Mouse (Mus musculus) heart, postnatal 25 days (tissue): ENCODE measurements around the gene Dzip3. TPM values are rescaled to one million over a fixed set of nuclear protein-coding genes. Genes with fewer than 3 reads are reported as not detected.

Experiments used
- DNase-seq: peaks from one replicate; pipeline ENCODE4 v3.0.0; 2022; ENCODE audit warnings: low spot score
- intact Hi-C: fragments of 180-260 bp; cut with DNase I; formaldehyde crosslinking; loops from one replicate; pipeline ENCODE4 v1.15.1; 2025
- total RNA-seq, 2 experiments: library from RNA; stranded (reverse); gene quantifications; 2 replicates each; pipeline ENCODE4 v1.2.3; 2021

The Dzip3 gene
- total RNA-seq, result 1 to 10 TPM; 6.6 to 9.0 TPM

- peak; percentile 77 for DNase-seq
- intact Hi-C loops, result no loop called here
These were observed at the start of gene Dzip3, which contains the start of gene Cip2a for GRCm38 (mm10) chr16:48993559-48994342. Gene Dzip3, minus strand, starts transcription at chr16:48994165. Gene Cip2a, plus strand, starts transcription at chr16:48994185.

- intact Hi-C loops, result no loop called here
- DNase-seq, result no peak
These were observed 46.7 kb upstream of the Dzip3 start for GRCm38 (mm10) chr16:49040554-49041221.

DNA sequence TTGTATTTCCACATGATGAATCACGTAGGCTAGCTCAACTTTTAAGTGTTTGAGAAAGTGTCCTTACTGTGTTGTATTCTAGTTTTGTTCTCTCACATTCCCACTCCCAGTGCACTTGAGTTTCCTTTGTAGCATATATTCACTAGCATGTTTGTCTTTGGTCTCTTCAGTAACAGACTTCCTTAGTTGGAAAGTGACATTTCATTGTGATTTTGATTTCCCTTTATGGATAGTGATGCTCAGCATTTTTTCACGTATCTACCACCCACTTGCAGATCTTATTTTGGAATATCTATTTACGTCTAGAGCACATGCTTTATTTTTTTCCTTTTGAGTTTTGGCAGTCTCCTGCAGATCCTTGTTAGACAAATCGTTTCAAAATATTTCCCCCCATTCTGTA lies 43.8 kb upstream of the Dzip3 start:
- no peak for DNase-seq
- intact Hi-C loops, result no loop called here

DNA sequence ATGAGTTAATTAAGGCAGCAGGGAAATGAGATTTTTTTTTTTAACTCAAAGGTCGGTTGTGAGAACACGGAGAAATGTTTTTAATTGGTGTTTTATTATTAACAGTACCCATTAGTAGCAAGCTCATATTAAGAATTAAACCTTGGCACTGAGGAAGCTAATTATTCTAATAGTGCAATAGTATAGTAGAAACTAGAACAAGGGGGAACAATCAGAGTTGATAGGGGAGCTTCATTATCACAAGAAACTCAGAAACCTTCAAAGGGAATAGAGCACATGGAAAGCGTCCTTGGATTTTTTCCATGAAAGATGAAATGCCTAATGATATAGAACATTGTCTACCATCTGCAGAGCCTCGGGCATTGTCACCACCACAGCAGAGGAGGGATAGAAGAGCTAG lies 41.9 kb upstream of the Dzip3 start:
- DNase-seq, result no peak
- intact Hi-C loops, result no loop called here

- intact Hi-C loops, result loop anchor here (10.0 kb wide), 1 partner anchor 308 kb away; no protein-coding TSS in a partner anchor
These were observed 22.8 kb upstream of the Dzip3 start for GRCm38 (mm10) chr16:49016620-49017332.

DNA sequence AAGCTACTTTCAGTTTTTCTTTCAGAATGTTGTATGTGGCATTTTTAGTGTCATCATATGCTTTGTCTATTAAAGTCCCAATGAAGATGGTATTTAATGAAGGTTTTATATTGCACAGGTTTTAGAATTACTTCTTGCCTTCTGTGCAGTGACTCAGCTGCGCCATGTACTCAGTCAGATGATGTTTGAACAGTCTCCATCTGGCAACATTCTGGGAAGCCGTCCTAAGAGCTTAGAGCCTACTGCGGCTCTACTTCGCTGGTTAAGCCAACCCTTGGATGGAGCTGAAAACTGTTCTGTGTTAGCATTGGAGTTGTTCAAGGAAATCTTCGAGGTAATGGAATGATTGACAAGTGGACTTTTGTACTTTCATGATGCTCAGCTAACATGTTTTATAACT lies 10.2 kb upstream of the Dzip3 start:
- intact Hi-C loops, result no loop called here
- no peak for DNase-seq

More at GRCm38 (mm10) chr16:49016620-49017332, 22.8 kb upstream of the Dzip3 start:
- no peak for DNase-seq

DNA sequence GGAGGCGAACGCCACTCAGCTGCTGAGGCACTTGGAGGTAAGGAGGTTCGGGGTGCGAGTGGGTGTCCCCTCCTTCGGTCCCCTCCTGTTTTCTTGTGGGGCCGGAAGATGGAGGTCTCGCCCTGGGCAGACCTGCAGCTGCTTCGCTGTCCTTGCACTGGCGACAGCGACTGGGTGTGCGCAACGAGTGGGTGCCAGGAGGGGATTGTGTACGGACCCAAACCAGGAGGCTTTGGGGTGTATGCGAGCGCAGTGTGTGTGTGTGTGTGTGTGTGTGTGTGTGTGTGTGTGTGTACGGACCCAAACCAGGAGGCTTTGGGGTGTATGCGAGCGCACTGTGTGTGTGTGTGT lies 353 bp upstream of the Dzip3 start:
- DNase-seq, result no peak
- intact Hi-C loops, result no loop called here

DNA sequence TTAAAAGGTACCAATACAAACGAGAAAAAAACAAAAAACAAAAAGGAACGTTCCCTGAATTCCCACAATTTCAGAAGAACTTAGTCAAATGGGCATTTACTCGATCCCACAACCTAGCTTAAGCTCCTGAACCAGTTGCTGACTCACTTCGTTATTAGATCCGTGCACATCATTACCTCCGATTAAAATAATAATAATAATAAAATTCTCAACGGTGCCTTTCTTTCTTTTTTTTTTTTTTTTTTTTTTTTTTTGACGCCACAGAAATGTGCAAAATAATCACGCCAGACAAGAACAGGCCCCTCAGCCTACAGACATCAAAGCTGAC lies 770 bp downstream of the Dzip3 start:
- intact Hi-C loops, result no loop called here
- DNase-seq, result no peak

GRCm38 (mm10) chr16:48992437-48993230 lies 1.3 kb downstream of the Dzip3 start:
- intact Hi-C loops, result no loop called here
- DNase-seq, result no peak

DNA sequence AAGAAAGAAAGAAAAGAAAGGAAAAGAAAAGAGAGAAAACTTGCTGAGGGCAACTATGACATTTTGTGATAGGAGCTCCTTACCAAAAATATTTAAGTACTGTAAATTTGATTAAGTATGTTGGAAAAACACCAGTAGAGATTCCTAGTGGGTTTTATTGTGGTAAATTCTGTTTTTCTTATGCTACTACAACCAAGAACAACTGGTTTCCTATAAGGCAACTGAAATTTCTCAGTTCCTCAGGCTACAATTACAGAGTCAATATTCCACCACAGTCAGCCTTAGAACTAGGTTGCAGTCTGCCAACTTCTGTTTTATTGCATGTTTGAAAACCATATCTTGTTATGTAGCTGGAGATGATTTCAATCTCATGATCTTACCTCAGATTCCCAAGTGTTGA lies 4.3 kb downstream of the Dzip3 start:
- intact Hi-C loops, result no loop called here
- DNase-seq, result no peak

DNA sequence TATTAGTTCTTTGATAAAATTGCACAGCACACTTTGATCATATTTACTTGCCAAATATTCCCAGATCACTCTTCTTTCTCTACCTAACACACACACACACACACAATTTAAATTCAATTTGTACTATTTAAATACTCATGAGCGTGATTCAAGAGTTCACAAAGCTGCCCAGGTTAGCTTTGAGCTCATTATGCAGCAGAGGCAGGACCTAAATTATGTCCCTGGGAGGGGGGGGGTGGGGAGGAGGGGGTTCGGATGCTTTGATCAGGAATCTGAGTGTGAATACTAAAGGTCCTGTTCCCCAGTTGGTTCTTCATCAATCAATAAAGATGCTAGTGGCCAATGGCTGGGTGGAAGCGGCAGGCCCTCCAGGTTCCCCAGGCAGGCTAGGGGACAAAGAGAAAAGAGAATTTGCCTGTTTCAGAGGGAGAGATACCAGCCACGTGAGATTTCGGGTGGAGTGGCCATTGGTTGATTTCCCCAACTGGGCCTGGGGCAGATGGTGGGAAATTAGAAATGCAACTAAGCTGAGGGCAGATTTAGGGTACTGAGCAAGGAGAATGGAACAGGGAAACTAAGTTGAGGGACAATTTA lies 8.8 kb downstream of the Dzip3 start:
- intact Hi-C loops, result no loop called here
- DNase-seq, result no peak

DNA sequence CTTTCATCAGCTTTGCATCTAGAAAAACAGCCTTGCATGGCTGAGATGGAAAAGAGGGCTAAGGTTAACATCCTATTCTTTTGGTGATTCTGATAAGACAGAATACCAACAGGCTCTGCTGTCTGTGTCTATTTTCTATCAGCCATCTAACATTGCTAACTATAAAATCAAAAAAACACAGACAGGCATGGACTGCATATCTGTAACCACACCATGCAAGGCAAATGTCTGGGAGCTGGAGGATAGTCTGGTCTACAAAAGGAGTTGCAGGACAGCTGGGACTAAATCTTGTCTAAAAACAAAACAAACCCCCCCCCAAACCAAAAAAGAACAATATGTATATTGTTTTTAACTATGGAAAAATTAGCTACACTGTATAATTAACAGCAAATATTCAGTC lies 14.0 kb downstream of the Dzip3 start:
- intact Hi-C loops, result no loop called here
- no peak for DNase-seq

- DNase-seq, result no peak
- intact Hi-C loops, result no loop called here
These were observed 20.4 kb downstream of the Dzip3 start for GRCm38 (mm10) chr16:48973548-48973947.

GRCm38 (mm10) chr16:48972996-48973395 lies 21.0 kb downstream of the Dzip3 start:
- intact Hi-C loops, result no loop called here
- DNase-seq, result no peak

GRCm38 (mm10) chr16:48941805-48942204 lies 52.2 kb downstream of the Dzip3 start:
- DNase-seq, result no peak
- intact Hi-C loops, result no loop called here

DNA sequence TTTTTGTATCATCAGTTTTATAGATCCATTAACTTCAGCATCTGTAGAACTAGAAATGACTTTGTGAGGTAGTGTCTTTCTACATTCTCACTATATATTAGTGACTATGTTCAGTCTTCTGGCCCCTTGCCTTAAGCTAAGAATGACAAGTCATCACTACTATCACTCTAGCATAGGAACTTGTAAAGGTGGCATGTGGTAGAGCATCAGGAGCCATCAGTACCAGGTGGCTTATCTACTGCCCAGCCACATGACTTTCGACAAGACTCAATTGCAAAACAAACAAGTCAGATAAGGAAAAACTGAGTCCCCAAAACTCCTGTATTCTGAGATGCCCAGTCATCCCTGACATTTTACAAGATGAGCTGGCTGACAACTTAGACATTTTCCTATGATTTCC lies 70.2 kb downstream of the Dzip3 start:
- no peak for DNase-seq
- intact Hi-C loops, result no loop called here

DNA sequence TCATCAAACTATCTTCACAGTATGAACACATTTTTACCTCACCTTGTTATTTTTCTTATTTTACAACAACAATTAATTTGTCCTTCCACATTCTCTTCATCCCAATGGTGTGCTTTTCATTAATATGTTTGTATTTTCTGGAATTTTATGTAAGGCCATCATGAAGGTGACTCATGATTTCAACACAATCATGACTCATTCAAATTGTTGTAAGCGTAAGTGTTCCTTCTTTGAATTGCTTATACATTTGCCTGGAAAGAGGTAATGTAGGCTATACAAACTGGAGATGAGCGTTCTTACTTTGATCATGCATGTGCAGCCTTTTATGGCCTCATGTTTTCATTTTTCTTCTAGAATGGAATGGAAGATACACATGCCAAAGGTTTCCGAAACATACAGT lies 80.8 kb downstream of the Dzip3 start:
- DNase-seq, result no peak
- intact Hi-C loops, result no loop called here

- intact Hi-C loops, result no loop called here
- no peak for DNase-seq
These were observed 82.8 kb downstream of the Dzip3 start for GRCm38 (mm10) chr16:48911184-48911583.

- no peak for DNase-seq
- intact Hi-C loops, result no loop called here
These were observed 94.1 kb downstream of the Dzip3 start for GRCm38 (mm10) chr16:48899868-48900267.

- no peak for DNase-seq
- intact Hi-C loops, result no loop called here
These were observed 103.2 kb downstream of the Dzip3 start for GRCm38 (mm10) chr16:48890733-48891132.
